Mouse (Mus musculus) forebrain, embryonic 11.5 days (tissue): Measurements from ENCODE around the gene Pum1. TPM values are rescaled to one million over a fixed set of nuclear protein-coding genes. Genes with fewer than 3 reads are reported as not detected.
"Not testable (repeated sequence)": the region's sequence is repeated elsewhere in the genome, so short reads cannot be mapped to it uniquely, and the experiment has no call there.

Source experiments
- ATAC-seq: fragments of 200-750 bp; cut with Nextera tagmentation; replicated peaks from 2 replicates; pipeline ENCODE4 v1.8.0; 2017; ENCODE audit warnings: moderate TSS enrichment; ENCODE audit not compliant: low FRiP score
- DNase-seq: peaks from one replicate; pipeline ENCODE4 v3.0.0-alpha.2; 2017; ENCODE audit warnings: low spot score
- H3K27ac ChIP-seq: fragments of 300-500 bp; sonication (generic); 2 replicates; pipeline ENCODE4 v1.5.1; 2014; ENCODE audit warnings: low read depth, low read length
- H3K27me3 ChIP-seq: fragments of 300-500 bp; sonication (generic); 2 replicates; pipeline ENCODE4 v1.6.1; 2014; ENCODE audit warnings: mild to moderate bottlenecking, low read length, mixed read lengths; ENCODE audit not compliant: control insufficient read depth, insufficient read depth
- H3K36me3 ChIP-seq: fragments of 300-500 bp; sonication (generic); 2 replicates; pipeline ENCODE4 v1.6.1; 2014; ENCODE audit warnings: mild to moderate bottlenecking, low read length, moderate library complexity, mixed read lengths; ENCODE audit not compliant: control insufficient read depth, insufficient read depth
- H3K4me1 ChIP-seq: fragments of 300-500 bp; sonication (generic); replicated peaks from 2 replicates; pipeline ENCODE4 v1.6.1; 2014; ENCODE audit warnings: low read length, mixed read lengths; ENCODE audit not compliant: control insufficient read depth, insufficient read depth
- H3K4me2 ChIP-seq: fragments of 300-500 bp; sonication (generic); 2 replicates; pipeline ENCODE4 v1.6.1; 2014; ENCODE audit warnings: low read depth, mild to moderate bottlenecking, low read length, moderate library complexity, mixed read lengths; ENCODE audit not compliant: severe bottlenecking
- H3K4me3 ChIP-seq: fragments of 300-500 bp; sonication (generic); 2 replicates; pipeline ENCODE4 v1.5.1; 2014; ENCODE audit warnings: low read depth, low read length
- H3K9ac ChIP-seq: fragments of 300-500 bp; sonication (generic); 2 replicates; pipeline ENCODE4 v1.6.1; 2014; ENCODE audit warnings: low read length
- H3K9me3 ChIP-seq: fragments of 300-500 bp; sonication (generic); 2 replicates; pipeline ENCODE4 v1.6.1; 2016; ENCODE audit warnings: low read length, mixed read lengths; ENCODE audit not compliant: control insufficient read depth
- WGBS: fragments of 180-500 bp; shearing (Covaris S2); extraction: QIAGEN DNeasy Blood & Tissue Kit; methylation state at CpG from one replicate; pipeline ENCODE4 v1.1.7; 2014; 5-methylcytosine and 5-hydroxymethylcytosine counted together
- polyA plus RNA-seq: library from polyadenylated mRNA; unstranded; fragments of >200 nt; fragmentation: Nextera tagmentation; extraction: Ambion mirVana; gene quantifications from 2 replicates; pipeline ENCODE4 v1.2.1, GENCODE M21; 2014

Gene Pum1
- polyA plus RNA-seq, 1 experiment from 2014 or later: 131 TPM

GRCm38 (mm10) chr4:130663810-130664401 lies 785 bp downstream of the Pum1 start:
- peaks cover 4% of the 10 kb centered on the region; the same call in 1 of the 2 replicates for H3K4me1 ChIP-seq
- DNase-seq (peak; percentile 76), ATAC-seq (peak; percentile 37)
- H3K9me3 ChIP-seq: no peaks in the 10 kb centered on the region
- H3K27me3 ChIP-seq: no peaks in the 10 kb centered on the region
- H3K9ac ChIP-seq: peak overlapping the region; percentile 99
- H3K27ac ChIP-seq: peak overlapping the region; percentile 96
- H3K36me3 ChIP-seq: no peaks in the 10 kb centered on the region
- H3K4me2 ChIP-seq: peak overlapping the region; percentile 80
- 0% methylated on average over 22 of the region's 22 CpGs for whole genome bisulfite sequencing
- H3K4me3 ChIP-seq: peak overlapping the region; percentile 95

- peak overlapping the region; percentile 95 for H3K4me3 ChIP-seq
- DNase-seq (no peak), ATAC-seq (no peak)
- H3K36me3 ChIP-seq: no peaks in the 10 kb centered on the region
- H3K27ac ChIP-seq: peak overlapping the region; percentile 96; the same call in 1 of the 2 replicates
- H3K4me2 ChIP-seq: peak overlapping the region; percentile 80
- no peaks in the 10 kb centered on the region for H3K27me3 ChIP-seq
- H3K9me3 ChIP-seq: no peaks in the 10 kb centered on the region
- peak overlapping the region; percentile 99 for H3K9ac ChIP-seq
- H3K4me1 ChIP-seq: peaks cover 4% of the 10 kb centered on the region; the same call in 1 of the 2 replicates
- 7% methylated on average over 7 of the region's 7 CpGs for WGBS
Observed at GRCm38 (mm10) chr4:130664414-130665029, 1.4 kb downstream of the Pum1 start.

DNA sequence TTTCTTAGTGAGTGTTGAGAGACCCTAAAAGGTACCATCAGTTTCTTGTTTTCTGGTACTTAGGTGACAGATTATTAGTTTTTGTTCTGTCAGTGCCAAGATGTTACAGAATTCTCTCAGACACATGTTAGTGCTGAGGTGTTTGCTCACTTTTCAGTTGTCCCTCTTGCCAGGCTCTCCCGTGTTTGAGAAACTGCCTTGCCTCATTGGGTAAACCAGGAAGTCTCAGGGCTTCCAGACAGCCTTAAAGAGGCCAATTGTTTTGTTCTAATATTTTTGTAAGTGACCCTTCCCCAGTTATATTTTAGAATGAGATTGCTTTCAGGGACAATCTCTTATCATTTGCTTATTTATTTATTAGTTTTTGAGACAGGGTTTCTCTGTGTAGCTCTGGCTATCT lies 2.1 kb downstream of the Pum1 start:
- H3K4me2 ChIP-seq: peak overlapping the region; percentile 80
- no peaks in the 10 kb centered on the region; the same call in 1 of the 2 replicates for H3K36me3 ChIP-seq
- no peak overlapping the region for H3K27ac ChIP-seq
- no peaks in the 10 kb centered on the region for H3K27me3 ChIP-seq
- no peaks in the 10 kb centered on the region for H3K9me3 ChIP-seq
- WGBS: 37% methylated on average over 1 of the region's 1 CpGs
- DNase-seq: peak; percentile 20
- H3K4me3 ChIP-seq: peak overlapping the region; percentile 95
- no peak overlapping the region for H3K9ac ChIP-seq
- H3K4me1 ChIP-seq: peaks cover 4% of the 10 kb centered on the region; the same call in 1 of the 2 replicates
- no peak for ATAC-seq

DNA sequence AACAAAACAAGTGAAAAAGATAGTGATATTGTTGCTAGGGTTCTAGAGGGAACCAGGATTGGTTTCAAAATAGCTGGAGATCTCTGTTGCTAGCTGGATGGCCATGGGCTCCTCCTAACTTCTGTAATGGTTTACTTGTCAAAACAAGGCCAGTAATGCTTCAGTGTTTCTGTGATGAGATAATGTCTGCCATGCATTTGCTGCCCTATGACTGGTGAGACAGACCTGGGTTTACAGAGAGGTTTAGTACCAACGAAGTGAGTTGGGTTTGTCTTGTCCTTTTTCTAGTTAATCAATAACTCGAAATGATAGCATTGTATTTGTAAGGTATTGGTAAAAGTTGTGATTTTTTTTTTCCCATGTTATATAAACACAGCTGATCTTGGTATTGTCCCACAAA lies 4.6 kb downstream of the Pum1 start:
- DNase-seq (peak; percentile 15), ATAC-seq (no peak)
- Histone ChIP-seq H3K36me3 (peaks cover 8% of the 10 kb centered on the region), H3K27ac (no peak overlapping the region), H3K9ac (no peak overlapping the region), H3K4me1 (peaks cover 4% of the 10 kb centered on the region; the same call in 1 of the 2 replicates), H3K4me2 (no peak overlapping the region), H3K27me3 (no peaks in the 10 kb centered on the region), H3K9me3 (no peaks in the 10 kb centered on the region), H3K4me3 (no peak overlapping the region)
- WGBS: 83% methylated on average over 2 of the region's 2 CpGs

DNA sequence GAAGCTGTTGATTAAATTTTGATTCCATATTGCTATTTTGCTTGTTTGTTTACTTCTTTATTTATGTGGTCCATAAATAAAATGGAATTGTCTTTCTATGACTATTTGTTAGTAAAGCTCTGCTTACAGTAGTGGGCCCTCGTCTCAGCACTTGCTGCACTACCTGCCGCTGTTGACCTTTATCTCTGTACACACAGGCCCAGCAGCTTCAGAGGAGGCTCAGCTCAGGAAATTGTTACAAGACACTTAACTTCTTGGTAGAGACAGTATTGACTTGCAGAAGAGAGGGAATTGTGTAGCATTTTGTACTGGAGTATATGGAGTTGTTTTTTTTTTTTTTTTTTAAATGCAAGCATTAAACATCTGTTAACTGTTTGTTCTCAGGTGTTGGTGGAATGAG lies 5.4 kb downstream of the Pum1 start:
- Histone ChIP-seq H3K9me3 (no peaks in the 10 kb centered on the region), H3K4me3 (no peak overlapping the region), H3K27me3 (no peaks in the 10 kb centered on the region), H3K4me1 (peaks cover 4% of the 10 kb centered on the region; the same call in 1 of the 2 replicates), H3K36me3 (peaks cover 8% of the 10 kb centered on the region), H3K9ac (no peak overlapping the region), H3K27ac (no peak overlapping the region), H3K4me2 (no peak overlapping the region)
- no peak for DNase-seq
- no peak for ATAC-seq
- WGBS: 84% methylated on average over 2 of the region's 2 CpGs

DNA sequence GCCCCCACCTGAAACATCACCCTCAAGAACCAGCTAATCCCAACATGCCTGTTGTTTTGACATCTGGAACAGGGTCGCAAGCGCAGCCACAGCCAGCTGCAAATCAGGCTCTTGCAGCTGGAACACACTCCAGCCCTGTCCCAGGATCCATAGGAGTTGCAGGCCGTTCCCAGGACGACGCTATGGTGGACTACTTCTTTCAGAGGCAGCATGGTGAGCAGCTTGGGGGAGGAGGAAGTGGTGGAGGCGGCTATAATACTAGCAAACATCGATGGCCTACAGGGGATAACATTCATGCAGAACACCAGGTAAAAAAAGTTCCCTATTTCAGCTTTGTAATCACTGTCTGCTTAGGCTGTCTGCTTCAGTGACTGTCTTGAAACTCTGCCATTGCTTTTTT lies 5.9 kb downstream of the Pum1 start:
- no peak for DNase-seq
- Histone ChIP-seq H3K4me2 (no peak overlapping the region), H3K9ac (no peak overlapping the region), H3K4me1 (peaks cover 4% of the 10 kb centered on the region; the same call in 1 of the 2 replicates), H3K9me3 (no peaks in the 10 kb centered on the region), H3K27ac (no peak overlapping the region), H3K27me3 (no peaks in the 10 kb centered on the region), H3K4me3 (no peak overlapping the region), H3K36me3 (peaks cover 8% of the 10 kb centered on the region)
- WGBS: 80% methylated on average over 7 of the region's 7 CpGs
- ATAC-seq: no peak

DNA sequence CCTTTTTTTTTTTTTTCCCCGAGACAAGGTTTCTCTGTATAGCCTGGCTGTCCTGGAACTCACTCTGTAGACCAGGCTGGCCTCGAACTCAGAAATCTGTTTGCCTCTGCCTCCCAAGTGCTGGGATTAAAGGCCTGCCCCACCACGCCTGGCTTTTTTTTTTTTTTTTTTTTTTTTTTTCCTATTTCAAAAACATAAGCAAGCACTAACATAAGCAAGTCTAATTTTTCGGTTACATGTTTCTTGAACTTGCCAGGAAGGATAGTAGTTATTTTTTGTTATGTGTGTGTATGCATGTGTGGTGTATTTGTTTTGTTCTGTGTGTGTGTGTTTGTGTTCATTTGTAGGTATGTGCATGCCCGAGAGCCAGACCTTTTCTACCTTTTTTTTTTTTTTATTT lies 6.9 kb downstream of the Pum1 start:
- peaks cover 10% of the 10 kb centered on the region for H3K36me3 ChIP-seq
- DNase-seq, ATAC-seq, H3K27me3 ChIP-seq, H3K9ac ChIP-seq, H3K9me3 ChIP-seq, H3K4me1 ChIP-seq, H3K4me2 ChIP-seq, H3K4me3 ChIP-seq, H3K27ac ChIP-seq: not testable (repeated sequence)
- WGBS: 85% methylated on average over 5 of the region's 5 CpGs

- DNase-seq: peak; percentile 19
- WGBS: 94% methylated on average over 4 of the region's 4 CpGs
- 0 out of 2 replicates have a peak, but pooled peaks cover under 1% of the 10 kb centered on the region for H3K4me1 ChIP-seq
- peaks cover 12% of the 10 kb centered on the region for H3K36me3 ChIP-seq
- no peak overlapping the region for H3K27ac ChIP-seq
- no peak for ATAC-seq
- H3K4me2 ChIP-seq: no peak overlapping the region
- no peaks in the 10 kb centered on the region for H3K27me3 ChIP-seq
- no peaks in the 10 kb centered on the region for H3K9me3 ChIP-seq
- no peak overlapping the region for H3K9ac ChIP-seq
- no peak overlapping the region for H3K4me3 ChIP-seq
Observed at GRCm38 (mm10) chr4:130671079-130671845, 8.1 kb downstream of the Pum1 start.
